ENCODE assay signal across 15 mouse cellular contexts in genomic region chr17:30193615-30194014, GRCm38 (mm10).
DNase-seq lines count a peak whose midpoint lies in the region; ATAC-seq and TF ChIP-seq lines count a peak whose summit lies in the region.
"Had no signal": no experiment of that assay in that cellular context is flagged by ENCODE, and none has a peak within 500 bp of the region (broad histone marks: within the 10 kb centered on the region; RNA-seq: fewer than 3 reads in every experiment).

No protein-coding gene starts in this region.

- H3K27ac ChIP-seq in forebrain, embryonic 11.5 days (ENCODE audit: low read depth, low read length), result no peak overlapping the region
- no peak overlapping the region for H3K27ac ChIP-seq in forebrain, embryonic 15.5 days (replicated peaks)
- H3K27ac ChIP-seq in hindbrain, embryonic 12.5 days, result peak overlapping the region; percentile 74
- no peak overlapping the region; the same call in 1 of the 2 replicates for H3K27ac ChIP-seq in hindbrain, embryonic 10.5 days
- 0 out of 2 replicates have a peak overlapping the region, but pooled peaks have one; percentile 12 for H3K27ac ChIP-seq in limb, embryonic 15.5 days
- H3K27ac ChIP-seq in limb, embryonic 10.5 days, result no peak overlapping the region
- H3K27ac ChIP-seq in midbrain, embryonic 14.5 days (replicated peaks; ENCODE audit: low read depth, low read length), result peak overlapping the region; percentile 76
- H3K27ac ChIP-seq in stomach, postnatal 0 days (replicated peaks), result no peak overlapping the region
- H3K27ac ChIP-seq: hindbrain, embryonic 15.5 days; liver, embryonic 15.5 days had no signal

- no peaks in the 10 kb centered on the region for H3K9me3 ChIP-seq in forebrain, embryonic 11.5 days (ENCODE audit: control insufficient read depth, low read length)
- no peaks in the 10 kb centered on the region for H3K9me3 ChIP-seq in forebrain, embryonic 15.5 days
- H3K9me3 ChIP-seq in hindbrain, embryonic 12.5 days (replicated peaks), result no peaks in the 10 kb centered on the region
- H3K9me3 ChIP-seq in hindbrain, embryonic 10.5 days, result no peaks in the 10 kb centered on the region
- no peaks in the 10 kb centered on the region for H3K9me3 ChIP-seq in limb, embryonic 15.5 days
- H3K9me3 ChIP-seq in limb, embryonic 10.5 days (replicated peaks), result no peaks in the 10 kb centered on the region
- no peaks in the 10 kb centered on the region for H3K9me3 ChIP-seq in midbrain, embryonic 14.5 days (ENCODE audit: control insufficient read depth, low read length)
- no peaks in the 10 kb centered on the region for H3K9me3 ChIP-seq in stomach, postnatal 0 days (ENCODE audit: control insufficient read depth, low read length)
- H3K9me3 ChIP-seq: hindbrain, embryonic 15.5 days; liver, embryonic 15.5 days had no signal

- WGBS in forebrain, embryonic 11.5 days, result 79% methylated on average over 2 of the region's 2 CpGs
- 83% methylated on average over 2 of the region's 2 CpGs for WGBS in forebrain, embryonic 15.5 days
- 87% methylated on average over 2 of the region's 2 CpGs for WGBS in hindbrain, embryonic 12.5 days
- WGBS in hindbrain, embryonic 10.5 days, result 82% methylated on average over 2 of the region's 2 CpGs
- WGBS in limb, embryonic 15.5 days, result 48% methylated on average over 2 of the region's 2 CpGs
- 51% methylated on average over 2 of the region's 2 CpGs for WGBS in limb, embryonic 10.5 days
- 88% methylated on average over 2 of the region's 2 CpGs for WGBS in midbrain, embryonic 14.5 days
- 67% methylated on average over 2 of the region's 2 CpGs for WGBS in stomach, postnatal 0 days

- TF ChIP-seq CTCF in stomach, postnatal 0 days (IDR thresholded peaks at IDR 0.05; ENCODE audit: low read depth), result no peak

- H3K4me2 ChIP-seq in forebrain, embryonic 11.5 days (ENCODE audit: low read depth, low read length, severe bottlenecking), result no peak overlapping the region
- no peak overlapping the region for H3K4me2 ChIP-seq in forebrain, embryonic 15.5 days (replicated peaks)
- no peak overlapping the region for H3K4me2 ChIP-seq in hindbrain, embryonic 12.5 days (replicated peaks)
- no peak overlapping the region for H3K4me2 ChIP-seq in limb, embryonic 15.5 days
- no peak overlapping the region for H3K4me2 ChIP-seq in midbrain, embryonic 14.5 days (ENCODE audit: low read length)
- no peak overlapping the region for H3K4me2 ChIP-seq in stomach, postnatal 0 days (replicated peaks; ENCODE audit: low read depth)
- H3K4me2 ChIP-seq: hindbrain, embryonic 15.5 days; liver, embryonic 15.5 days had no signal

- H3K36me3 ChIP-seq in forebrain, embryonic 11.5 days (ENCODE audit: control insufficient read depth, insufficient read depth, low read length), result no peaks in the 10 kb centered on the region
- H3K36me3 ChIP-seq in forebrain, embryonic 15.5 days, result no peaks in the 10 kb centered on the region
- H3K36me3 ChIP-seq in hindbrain, embryonic 12.5 days, result 0 out of 2 replicates have a peak, but pooled peaks cover 3% of the 10 kb centered on the region
- H3K36me3 ChIP-seq in hindbrain, embryonic 10.5 days, result peaks cover 38% of the 10 kb centered on the region
- H3K36me3 ChIP-seq in limb, embryonic 15.5 days, result peaks cover 10% of the 10 kb centered on the region
- H3K36me3 ChIP-seq in limb, embryonic 10.5 days, result peaks cover 36% of the 10 kb centered on the region
- peaks cover 6% of the 10 kb centered on the region; the same call in 1 of the 2 replicates for H3K36me3 ChIP-seq in midbrain, embryonic 14.5 days (ENCODE audit: control insufficient read depth, insufficient read depth, low read length)
- peaks cover 6% of the 10 kb centered on the region; the same call in 1 of the 2 replicates for H3K36me3 ChIP-seq in stomach, postnatal 0 days (ENCODE audit: control insufficient read depth, insufficient read depth, low read length)
- H3K36me3 ChIP-seq: hindbrain, embryonic 15.5 days had no signal

- H3K4me1 ChIP-seq in forebrain, embryonic 11.5 days (replicated peaks; ENCODE audit: control insufficient read depth, insufficient read depth, low read length), result peaks cover 15% of the 10 kb centered on the region; the same call in 1 of the 2 replicates
- H3K4me1 ChIP-seq in forebrain, embryonic 15.5 days, result peaks cover 86% of the 10 kb centered on the region
- H3K4me1 ChIP-seq in hindbrain, embryonic 12.5 days, result peaks cover 86% of the 10 kb centered on the region
- H3K4me1 ChIP-seq in hindbrain, embryonic 10.5 days (replicated peaks), result peaks cover 72% of the 10 kb centered on the region
- peaks cover 65% of the 10 kb centered on the region for H3K4me1 ChIP-seq in limb, embryonic 15.5 days
- peaks cover 78% of the 10 kb centered on the region for H3K4me1 ChIP-seq in limb, embryonic 10.5 days
- H3K4me1 ChIP-seq in midbrain, embryonic 14.5 days (ENCODE audit: control insufficient read depth, insufficient read depth, low read length), result peaks cover 81% of the 10 kb centered on the region
- 0 out of 2 replicates have a peak, but pooled peaks cover 6% of the 10 kb centered on the region for H3K4me1 ChIP-seq in stomach, postnatal 0 days (replicated peaks; ENCODE audit: control insufficient read depth, insufficient read depth)

- no peaks in the 10 kb centered on the region for H3K27me3 ChIP-seq in forebrain, embryonic 11.5 days (ENCODE audit: control insufficient read depth, insufficient read depth, low read length)
- no peaks in the 10 kb centered on the region for H3K27me3 ChIP-seq in forebrain, embryonic 15.5 days
- H3K27me3 ChIP-seq in hindbrain, embryonic 12.5 days, result no peaks in the 10 kb centered on the region
- no peaks in the 10 kb centered on the region for H3K27me3 ChIP-seq in hindbrain, embryonic 10.5 days (ENCODE audit: insufficient read depth, poor library complexity, severe bottlenecking)
- no peaks in the 10 kb centered on the region for H3K27me3 ChIP-seq in limb, embryonic 15.5 days
- no peaks in the 10 kb centered on the region for H3K27me3 ChIP-seq in limb, embryonic 10.5 days (ENCODE audit: low read depth, poor library complexity, severe bottlenecking)
- H3K27me3 ChIP-seq in midbrain, embryonic 14.5 days (ENCODE audit: control insufficient read depth, insufficient read depth, low read length), result no peaks in the 10 kb centered on the region
- no peaks in the 10 kb centered on the region for H3K27me3 ChIP-seq in stomach, postnatal 0 days (ENCODE audit: control insufficient read depth, insufficient read depth, low read length)
- H3K27me3 ChIP-seq: hindbrain, embryonic 15.5 days; liver, embryonic 15.5 days had no signal

- ATAC-seq in forebrain, embryonic 11.5 days (replicated peaks; ENCODE audit: low FRiP score), result no peak
- no peak for ATAC-seq in forebrain, embryonic 15.5 days (replicated peaks)
- no peak for ATAC-seq in hindbrain, embryonic 12.5 days (ENCODE audit: low FRiP score)
- no peak for ATAC-seq in limb, embryonic 15.5 days (ENCODE audit: insufficient number of reproducible peaks, low FRiP score, low TSS enrichment, low read depth)
- no peak for ATAC-seq in midbrain, embryonic 14.5 days (ENCODE audit: low FRiP score, low TSS enrichment)
- no peak for ATAC-seq in stomach, postnatal 0 days (ENCODE audit: low FRiP score, low TSS enrichment)

- peak; percentile 38 for DNase-seq in forebrain, embryonic 11.5 days (ENCODE audit: low spot score)
- DNase-seq in hindbrain, embryonic 10.5 days (ENCODE audit: low spot score), result no peak
- DNase-seq in limb, embryonic 10.5 days (ENCODE audit: low spot score), result no peak
- DNase-seq in midbrain, embryonic 14.5 days, result no peak
- DNase-seq in stomach, postnatal 0 days (ENCODE audit: low spot score), result no peak
- DNase-seq: cerebellum, adult 9-10 months; embryo, embryonic 11 days; kidney, adult 9 months; lung, postnatal 14 days; thymus, adult 2 months had no signal

- H3K4me3 ChIP-seq in forebrain, embryonic 11.5 days (ENCODE audit: low read depth, low read length), result no peak overlapping the region
- H3K4me3 ChIP-seq in forebrain, embryonic 15.5 days, result no peak overlapping the region
- no peak overlapping the region for H3K4me3 ChIP-seq in hindbrain, embryonic 12.5 days
- H3K4me3 ChIP-seq in hindbrain, embryonic 10.5 days, result no peak overlapping the region
- no peak overlapping the region for H3K4me3 ChIP-seq in limb, embryonic 15.5 days
- no peak overlapping the region for H3K4me3 ChIP-seq in limb, embryonic 10.5 days
- H3K4me3 ChIP-seq in midbrain, embryonic 14.5 days (replicated peaks; ENCODE audit: low read depth, low read length), result no peak overlapping the region
- H3K4me3 ChIP-seq in stomach, postnatal 0 days (ENCODE audit: low read depth, low read length), result no peak overlapping the region
- H3K4me3 ChIP-seq: hindbrain, embryonic 15.5 days; liver, embryonic 15.5 days had no signal

- no peak for TF ChIP-seq EP300 in stomach, postnatal 0 days (optimal IDR thresholded peaks at IDR 0.05)

- no peak overlapping the region for H3K9ac ChIP-seq in forebrain, embryonic 11.5 days (ENCODE audit: low read length)
- no peak overlapping the region for H3K9ac ChIP-seq in forebrain, embryonic 15.5 days (replicated peaks)
- no peak overlapping the region for H3K9ac ChIP-seq in hindbrain, embryonic 12.5 days
- H3K9ac ChIP-seq in limb, embryonic 15.5 days, result no peak overlapping the region
- no peak overlapping the region for H3K9ac ChIP-seq in midbrain, embryonic 14.5 days (replicated peaks; ENCODE audit: low read length)
- no peak overlapping the region for H3K9ac ChIP-seq in stomach, postnatal 0 days (ENCODE audit: low read length)
- H3K9ac ChIP-seq: hindbrain, embryonic 15.5 days; liver, embryonic 15.5 days had no signal

Comparison
In these comparisons a context has a peak if more than half of its experiments do, and no peak if none do; other contexts are left out.
1. H3K27ac ChIP-seq: peak in hindbrain, embryonic 12.5 days (single experiment), limb, embryonic 15.5 days (single experiment) and midbrain, embryonic 14.5 days (single experiment); none in forebrain, embryonic 11.5 days (single experiment), forebrain, embryonic 15.5 days (single experiment), hindbrain, embryonic 10.5 days (single experiment), limb, embryonic 10.5 days (single experiment) and stomach, postnatal 0 days (single experiment).